Mouse (Mus musculus) heart, adult 2 months (tissue): Measurements from ENCODE around the gene Hist1h3e. TPM values are rescaled to one million over a fixed set of nuclear protein-coding genes. Genes with fewer than 3 reads are reported as not detected.

ENCODE experiments used
- DNase-seq, 2 experiments: peaks; one replicate each; pipeline ENCODE4 v3.0.0; 2021
- H3K27ac ChIP-seq: fragments of 200-600 bp; 2 replicates; pipeline ENCODE4 v1.8.1; 2022
- H3K27me3 ChIP-seq: fragments of 200-500 bp; 2 replicates; pipeline ENCODE4 v1.6.1; 2012; ENCODE audit warnings: mild to moderate bottlenecking, low read length, inconsistent platforms, mixed read lengths; ENCODE audit not compliant: control insufficient read depth, insufficient read depth
- H3K36me3 ChIP-seq: fragments of 200-500 bp; 2 replicates; pipeline ENCODE4 v1.6.1; 2012; ENCODE audit warnings: low read length, inconsistent platforms; ENCODE audit not compliant: control insufficient read depth, insufficient read depth
- H3K4me1 ChIP-seq: fragments of 200-500 bp; 2 replicates; pipeline ENCODE4 v1.6.1; 2011; ENCODE audit warnings: low read length; ENCODE audit not compliant: control insufficient read depth, insufficient read depth
- H3K4me3 ChIP-seq: fragments of 200-600 bp; 2 replicates; pipeline ENCODE4 v1.8.1; 2022
- H3K79me2 ChIP-seq: fragments of 200-500 bp; replicated peaks from 2 replicates; pipeline ENCODE4 v1.6.1; 2012; ENCODE audit warnings: mild to moderate bottlenecking, inconsistent platforms, low read length, moderate library complexity, mixed read lengths; ENCODE audit not compliant: control insufficient read depth, insufficient read depth
- H3K9ac ChIP-seq: fragments of 200-500 bp; 2 replicates; pipeline ENCODE4 v1.6.1; 2012; ENCODE audit warnings: low read depth, mild to moderate bottlenecking, control low read depth, inconsistent platforms, low read length, mixed read lengths
- CTCF ChIP-seq: fragments of 200-600 bp; IDR thresholded peaks from 2 replicates; pipeline ENCODE4 v1.8.1; 2022; ENCODE audit warnings: antibody characterized with exemption, mild to moderate bottlenecking, moderate library complexity
- EP300 ChIP-seq: fragments of 200-500 bp; IDR thresholded peaks from 2 replicates; pipeline ENCODE4 v1.6.1; 2011; ENCODE audit warnings: low read depth, low read length, control low read depth; ENCODE audit not compliant: insufficient read depth
- POLR2A ChIP-seq: fragments of 200-500 bp; IDR thresholded peaks from 2 replicates; pipeline ENCODE4 v1.6.1; 2011; ENCODE audit warnings: mild to moderate bottlenecking, low read depth, low read length, control low read depth; ENCODE audit not compliant: insufficient read depth
- WGBS: fragments of 180-500 bp; shearing (Covaris S2); methylation state at CpG from one replicate; pipeline ENCODE4 v1.1.7; 2018; 5-methylcytosine and 5-hydroxymethylcytosine counted together
- intact Hi-C: fragments of 180-260 bp; cut with DNase I; formaldehyde crosslinking; loops from one replicate; pipeline ENCODE4 v1.15.1; 2025
- polyA plus RNA-seq: library from polyadenylated mRNA; depleted of rRNA; stranded (reverse); fragments of >200 nt; gene quantifications from 2 replicates; pipeline ENCODE4 v1.2.3, GENCODE M21; 2012
- total RNA-seq, 2 experiments: library from RNA; stranded (reverse); gene quantifications; 2 replicates each; pipeline ENCODE4 v1.2.3; 2021

Hist1h3e gene
- total and polyA plus RNA-seq, 3 experiments, result 2.0 to 14.6 (median 14.0) TPM

GRCm38 (mm10) chr13:23604452-23604851 is 42.3 kb upstream of the Hist1h3e start:
- H3K79me2 ChIP-seq, result no peaks in the 10 kb centered on the region
- no peaks in the 10 kb centered on the region for H3K36me3 ChIP-seq
- WGBS, result 92% methylated on average over 3 of the region's 3 CpGs
- H3K9ac ChIP-seq, result no peak overlapping the region
- intact Hi-C loops, result no loop called here
- no peak overlapping the region for H3K4me3 ChIP-seq
- TF ChIP-seq POLR2A, result no peak
- no peak for TF ChIP-seq EP300
- TF ChIP-seq CTCF, result no peak
- DNase-seq, result no peak
- H3K4me1 ChIP-seq, result no peaks in the 10 kb centered on the region
- H3K27me3 ChIP-seq, result no peaks in the 10 kb centered on the region
- H3K27ac ChIP-seq, result no peak overlapping the region

GRCm38 (mm10) chr13:23603182-23603699 is 41.1 kb upstream of the Hist1h3e start:
- Histone ChIP-seq H3K4me1 (no peaks in the 10 kb centered on the region), H3K27ac (no peak overlapping the region), H3K36me3 (no peaks in the 10 kb centered on the region), H3K4me3 (no peak overlapping the region), H3K27me3 (no peaks in the 10 kb centered on the region), H3K79me2 (no peaks in the 10 kb centered on the region), H3K9ac (no peak overlapping the region)
- DNase-seq, result no peak
- WGBS, result 26% methylated on average over 7 of the region's 7 CpGs
- intact Hi-C loops, result no loop called here
- TF ChIP-seq POLR2A, result no peak

DNA sequence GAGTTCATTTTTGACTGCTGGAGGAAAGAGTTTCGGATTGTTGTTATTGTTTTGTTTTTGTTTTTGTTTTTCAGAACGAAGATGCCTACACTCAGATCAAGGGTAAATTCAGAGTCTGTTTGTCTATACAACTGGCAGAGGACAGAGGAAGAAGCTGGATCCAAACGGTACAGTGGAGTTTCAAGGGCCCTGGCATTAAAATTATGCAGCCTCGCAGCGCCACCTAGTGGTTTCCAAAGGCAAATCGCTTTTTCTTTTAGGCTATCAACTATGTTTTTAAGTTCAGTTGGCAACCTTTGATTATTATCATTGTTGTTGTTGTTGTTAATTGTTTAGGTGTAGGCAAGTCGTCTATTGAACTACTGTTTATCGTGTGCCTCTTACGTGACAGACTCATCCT is 35.8 kb upstream of the Hist1h3e start:
- no peaks in the 10 kb centered on the region for H3K36me3 ChIP-seq
- DNase-seq, result peak; percentile 73 to 84
- H3K27ac ChIP-seq, result no peak overlapping the region
- WGBS, result 7% methylated on average over 9 of the region's 9 CpGs
- no peaks in the 10 kb centered on the region for H3K79me2 ChIP-seq
- TF ChIP-seq EP300, result 0 out of 2 replicates have a peak, but pooled peaks have one; percentile 44
- TF ChIP-seq CTCF, result peak; percentile 96
- no peak for TF ChIP-seq POLR2A
- intact Hi-C loops, result loop anchor here (1.0 kb wide), 1 partner anchor 174 kb away; no protein-coding TSS in a partner anchor
- no peak overlapping the region for H3K9ac ChIP-seq
- H3K4me1 ChIP-seq, result no peaks in the 10 kb centered on the region; the same call in 1 of the 2 replicates
- H3K27me3 ChIP-seq, result no peaks in the 10 kb centered on the region
- H3K4me3 ChIP-seq, result no peak overlapping the region

GRCm38 (mm10) chr13:23595622-23596372 is 33.6 kb upstream of the Hist1h3e start:
- Histone ChIP-seq H3K9ac (no peak overlapping the region), H3K79me2 (no peaks in the 10 kb centered on the region), H3K36me3 (no peaks in the 10 kb centered on the region), H3K27me3 (no peaks in the 10 kb centered on the region), H3K4me3 (no peak overlapping the region), H3K27ac (no peak overlapping the region), H3K4me1 (no peaks in the 10 kb centered on the region; the same call in 1 of the 2 replicates)
- intact Hi-C loops, result no loop called here
- WGBS, result 77% methylated on average over 7 of the region's 7 CpGs
- TF ChIP-seq POLR2A (no peak), CTCF (no peak), EP300 (no peak)
- no peak for DNase-seq

DNA sequence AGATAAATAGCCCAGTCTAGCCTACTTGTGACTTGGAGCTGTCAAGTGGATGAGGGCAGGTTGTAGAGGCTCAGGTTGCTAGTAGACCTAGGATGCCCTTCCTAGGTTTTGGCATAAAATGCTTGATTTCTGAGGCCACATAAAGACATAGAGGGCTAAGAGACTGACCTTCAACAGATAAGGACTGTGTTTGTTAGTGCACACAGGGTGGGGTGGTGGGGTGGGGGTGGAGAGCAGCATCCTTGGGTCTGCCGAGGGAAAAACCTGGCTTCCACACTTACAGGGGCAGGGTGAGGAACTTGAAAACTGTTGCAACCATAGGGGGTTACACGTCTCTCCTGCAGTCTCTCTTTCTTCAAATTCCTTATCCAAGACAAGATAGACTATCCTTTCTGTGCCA is 33.0 kb upstream of the Hist1h3e start:
- no peaks in the 10 kb centered on the region for H3K27me3 ChIP-seq
- no peaks in the 10 kb centered on the region; the same call in 1 of the 2 replicates for H3K4me1 ChIP-seq
- H3K27ac ChIP-seq, result no peak overlapping the region
- H3K4me3 ChIP-seq, result no peak overlapping the region
- no peak overlapping the region for H3K9ac ChIP-seq
- WGBS, result 76% methylated on average over 2 of the region's 2 CpGs
- H3K36me3 ChIP-seq, result no peaks in the 10 kb centered on the region
- intact Hi-C loops, result no loop called here
- TF ChIP-seq POLR2A, result no peak
- no peak for TF ChIP-seq CTCF
- no peak for TF ChIP-seq EP300
- no peak for DNase-seq
- H3K79me2 ChIP-seq, result no peaks in the 10 kb centered on the region

GRCm38 (mm10) chr13:23593051-23593770 is 31.0 kb upstream of the Hist1h3e start:
- Histone ChIP-seq H3K9ac (no peak overlapping the region), H3K4me1 (no peaks in the 10 kb centered on the region; the same call in 1 of the 2 replicates), H3K36me3 (no peaks in the 10 kb centered on the region), H3K27me3 (no peaks in the 10 kb centered on the region), H3K4me3 (no peak overlapping the region), H3K79me2 (no peaks in the 10 kb centered on the region), H3K27ac (no peak overlapping the region)
- DNase-seq, result no peak
- no peak for TF ChIP-seq CTCF
- no peak for TF ChIP-seq POLR2A
- no peak for TF ChIP-seq EP300
- 42% methylated on average over 5 of the region's 5 CpGs for WGBS
- intact Hi-C loops, result no loop called here
